Mouse (Mus musculus) heart, postnatal 0 days (tissue): ENCODE results near the gene Ncam1.

ENCODE experiments used
- CTCF ChIP-seq: IDR thresholded peaks from 2 replicates; pipeline ENCODE4 v1.5.1; 2016; ENCODE audit warnings: antibody characterized with exemption, control low read depth, low read depth
- EP300 ChIP-seq: IDR thresholded peaks from 2 replicates; pipeline ENCODE4 v1.6.1; 2016; ENCODE audit warnings: antibody characterized with exemption, low read depth

GRCm38 (mm10) chr9:49514306-49514705, 284.4 kb downstream of the Ncam1 start:
- no peak for TF ChIP-seq EP300
- no peak for TF ChIP-seq CTCF
